Mouse (Mus musculus) olfactory bulb, adult 2 months (tissue): Measurements from ENCODE around the gene Ldlrad3. TPM values are rescaled to one million over a fixed set of nuclear protein-coding genes. Genes with fewer than 3 reads are reported as not detected.

Experiments
- H3K27ac ChIP-seq: fragments of 200-500 bp; 2 replicates; pipeline ENCODE4 v1.5.1; 2012; ENCODE audit warnings: low read depth, low read length; ENCODE audit not compliant: insufficient read depth
- H3K4me1 ChIP-seq: fragments of 200-500 bp; 2 replicates; pipeline ENCODE4 v1.6.1; 2012; ENCODE audit warnings: low read length; ENCODE audit not compliant: control insufficient read depth, insufficient read depth
- H3K4me3 ChIP-seq: fragments of 200-500 bp; 2 replicates; pipeline ENCODE4 v1.5.1; 2012; ENCODE audit warnings: mild to moderate bottlenecking, low read depth, low read length, moderate library complexity; ENCODE audit not compliant: insufficient read depth
- CTCF ChIP-seq: fragments of 200-500 bp; IDR thresholded peaks from 2 replicates; pipeline ENCODE4 v1.5.1; 2012; ENCODE audit warnings: low read depth, mild to moderate bottlenecking, low read length, moderate library complexity; ENCODE audit not compliant: insufficient read depth
- POLR2A ChIP-seq: fragments of 200-500 bp; IDR thresholded peaks from 2 replicates; pipeline ENCODE4 v1.6.1; 2012; ENCODE audit warnings: mild to moderate bottlenecking, low read depth, low read length, moderate library complexity; ENCODE audit not compliant: insufficient read depth
- WGBS: fragments of 180-500 bp; shearing (Covaris S2); methylation state at CpG from one replicate; pipeline ENCODE4 v1.1.7; 2018; 5-methylcytosine and 5-hydroxymethylcytosine counted together
- polyA plus RNA-seq: library from polyadenylated mRNA; stranded (reverse); fragments of >200 nt; gene quantifications from 2 replicates; pipeline ENCODE4 v1.2.4, GENCODE M21; 2012; ENCODE audit warnings: low replicate concordance; ENCODE audit not compliant: missing spikeins, insufficient read depth, insufficient read length

Ldlrad3 gene
- polyA plus RNA-seq, 1 experiment: not detected

GRCm38 (mm10) chr2:102057029-102057685 lies 129.0 kb downstream of the Ldlrad3 start:
- 24% methylated on average over 9 of the region's 9 CpGs for WGBS
- TF ChIP-seq CTCF (no peak), POLR2A (no peak)
- no peak overlapping the region for H3K4me3 ChIP-seq
- H3K4me1 ChIP-seq: peaks cover 32% of the 10 kb centered on the region
- peak overlapping the region; percentile 85 for H3K27ac ChIP-seq

DNA sequence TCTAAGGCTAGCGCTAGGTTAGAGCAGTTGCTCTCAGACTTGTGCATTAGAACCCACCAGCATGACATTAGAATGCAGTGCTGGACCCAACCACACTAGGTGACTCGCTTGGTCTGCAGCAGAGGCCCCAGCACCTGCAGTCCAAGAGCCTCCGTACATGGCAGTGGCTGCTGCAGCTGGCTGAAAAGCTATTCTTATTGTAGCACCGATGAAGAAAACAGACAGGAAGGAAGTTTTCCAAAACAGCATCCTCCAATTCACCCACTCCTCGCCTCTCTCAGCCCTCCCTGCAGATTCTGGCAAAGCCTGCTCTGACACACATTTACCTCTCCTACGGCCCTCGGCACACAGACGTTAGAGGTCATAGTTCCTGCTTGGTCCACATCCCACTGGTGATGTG lies 130.0 kb downstream of the Ldlrad3 start:
- peaks cover 31% of the 10 kb centered on the region for H3K4me1 ChIP-seq
- peak overlapping the region; percentile 91 for H3K27ac ChIP-seq
- no peak for TF ChIP-seq CTCF
- no peak for TF ChIP-seq POLR2A
- no peak overlapping the region for H3K4me3 ChIP-seq
- 46% methylated on average over 8 of the region's 8 CpGs for WGBS

GRCm38 (mm10) chr2:102052951-102053660 lies 133.1 kb downstream of the Ldlrad3 start:
- peaks cover 35% of the 10 kb centered on the region for H3K4me1 ChIP-seq
- H3K27ac ChIP-seq: peak overlapping the region; percentile 94

DNA sequence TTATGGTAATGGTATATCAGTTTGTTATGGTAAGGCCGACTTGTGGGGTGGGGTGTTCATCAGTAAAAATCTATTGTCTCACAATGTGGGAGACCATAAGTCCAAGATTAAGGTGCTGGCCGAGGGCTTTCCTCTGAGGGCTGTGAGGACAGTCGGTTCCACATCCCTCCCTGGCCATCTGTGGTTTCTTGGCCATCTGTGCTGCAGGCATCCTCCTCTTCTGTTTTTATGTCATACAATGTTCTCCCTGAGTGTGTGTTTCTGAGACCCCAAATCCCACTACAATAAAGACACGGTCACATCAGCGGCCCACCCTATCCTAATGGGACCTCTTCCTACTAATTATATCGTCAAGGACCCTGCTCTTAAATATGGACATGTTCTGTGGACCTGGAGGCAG lies 133.8 kb downstream of the Ldlrad3 start:
- peaks cover 30% of the 10 kb centered on the region for H3K4me1 ChIP-seq
- no peak overlapping the region for H3K4me3 ChIP-seq
- TF ChIP-seq CTCF: no peak
- TF ChIP-seq POLR2A: no peak
- WGBS: 70% methylated on average over 6 of the region's 6 CpGs
- H3K27ac ChIP-seq: peak overlapping the region; percentile 94

More at GRCm38 (mm10) chr2:102052951-102053660, 133.1 kb downstream of the Ldlrad3 start:
- H3K4me3 ChIP-seq: peak overlapping the region; percentile 26
- 27% methylated on average over 10 of the region's 10 CpGs for WGBS
- TF ChIP-seq POLR2A (no peak; the same call in 1 of the 2 replicates), CTCF (no peak)

DNA sequence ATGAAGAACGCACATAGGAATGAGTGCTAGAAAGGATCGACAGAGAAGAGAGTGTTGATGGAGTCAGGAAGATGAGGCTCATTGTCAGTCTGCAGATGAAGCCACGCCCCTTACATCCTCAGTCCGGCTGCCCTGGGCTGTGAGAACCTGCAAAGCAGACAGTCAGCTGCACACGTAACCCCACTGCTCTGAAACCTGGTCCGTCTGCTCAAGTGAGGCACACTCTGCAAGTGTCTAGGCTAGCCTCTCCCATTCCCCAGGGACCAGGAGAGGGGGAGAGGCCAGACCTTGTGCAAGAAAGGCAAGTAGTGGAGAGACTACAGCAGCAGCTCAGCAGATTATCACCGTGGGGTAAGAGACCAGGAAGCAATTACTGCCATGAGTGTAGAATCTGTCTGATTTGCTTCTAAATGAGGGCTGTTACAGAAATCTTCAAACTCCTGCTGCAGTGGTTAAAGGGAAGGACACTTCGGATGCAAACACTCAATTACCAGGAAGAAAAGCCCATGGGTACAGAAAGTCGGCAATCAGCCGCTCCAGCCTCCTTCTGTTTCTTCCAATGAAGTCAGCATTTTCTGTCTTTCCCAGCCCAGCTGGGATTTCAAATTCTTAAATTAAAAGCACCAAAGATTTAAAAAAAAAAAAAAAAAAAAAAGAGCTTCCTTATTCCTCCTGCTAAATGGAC lies 136.2 kb downstream of the Ldlrad3 start:
- no peak for TF ChIP-seq CTCF
- TF ChIP-seq POLR2A: no peak
- H3K4me1 ChIP-seq: peaks cover 25% of the 10 kb centered on the region
- no peak overlapping the region for H3K4me3 ChIP-seq
- 36% methylated on average over 10 of the region's 10 CpGs for WGBS
- peak overlapping the region; percentile 24; the same call in 1 of the 2 replicates for H3K27ac ChIP-seq

- WGBS: 77% methylated on average over 16 of the region's 16 CpGs
- Histone ChIP-seq H3K4me3 (no peak overlapping the region), H3K4me1 (peaks cover 24% of the 10 kb centered on the region), H3K27ac (no peak overlapping the region)
- TF ChIP-seq CTCF (no peak), POLR2A (no peak)
Measured at GRCm38 (mm10) chr2:102048296-102049175, 137.6 kb downstream of the Ldlrad3 start.

DNA sequence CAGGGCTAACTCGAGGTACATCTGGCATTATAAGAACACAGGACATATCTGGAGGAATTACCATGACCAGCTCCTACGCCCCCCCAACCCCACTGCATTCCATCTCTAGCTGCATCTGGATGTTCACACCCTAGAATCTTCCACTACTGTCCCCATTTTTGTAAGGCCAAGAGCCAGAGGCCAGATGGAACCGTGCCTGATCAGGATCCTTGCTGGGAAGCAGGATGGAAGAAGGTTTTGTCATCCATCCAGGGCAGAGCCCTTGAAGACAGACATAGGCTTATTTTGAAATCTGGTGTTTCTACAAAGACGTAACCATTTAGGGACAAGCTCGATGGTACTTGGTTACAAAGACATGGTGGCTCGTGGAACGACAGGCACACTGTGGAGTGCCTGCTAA lies 139.7 kb downstream of the Ldlrad3 start:
- 91% methylated on average over 7 of the region's 7 CpGs for WGBS
- H3K27ac ChIP-seq: no peak overlapping the region
- no peak overlapping the region for H3K4me3 ChIP-seq
- TF ChIP-seq CTCF (no peak), POLR2A (no peak)
- peaks cover 9% of the 10 kb centered on the region for H3K4me1 ChIP-seq

DNA sequence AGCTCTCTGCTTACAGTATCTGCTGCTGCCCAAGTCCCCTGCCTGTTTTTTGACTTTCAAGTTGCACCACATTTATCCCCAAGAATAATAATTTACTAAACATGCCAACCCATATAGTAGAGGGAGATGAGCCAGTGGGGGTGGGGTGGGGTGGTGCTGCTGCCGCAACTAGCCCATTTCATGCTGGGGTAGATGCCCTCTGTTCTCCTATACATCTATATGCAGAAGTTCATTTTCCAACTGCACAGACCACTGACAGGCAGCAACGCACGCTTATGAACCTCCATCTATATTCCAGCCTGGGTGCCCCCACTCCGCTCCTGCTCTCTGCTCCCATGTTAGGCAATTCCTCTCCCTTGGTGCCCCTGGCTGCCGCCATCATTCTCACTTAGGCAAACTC lies 145.7 kb downstream of the Ldlrad3 start:
- H3K27ac ChIP-seq: no peak overlapping the region
- TF ChIP-seq POLR2A (no peak), CTCF (no peak)
- WGBS: 86% methylated on average over 5 of the region's 5 CpGs
- no peak overlapping the region for H3K4me3 ChIP-seq
- H3K4me1 ChIP-seq: peaks cover 13% of the 10 kb centered on the region
